Mouse (Mus musculus): ENCODE measurements around the gene Aldh1b1. TPM values are rescaled to one million over a fixed set of nuclear protein-coding genes. Genes with fewer than 3 reads are reported as not detected.

Aldh1b1 gene
- polyA plus RNA-seq, 1 experiment from 2014 or later: 33.1 TPM

GRCm38 (mm10) chr4:45815542-45815941 is 16.7 kb downstream of the Aldh1b1 start:
- Histone ChIP-seq H3K27me3 (ENCODE audit: control insufficient read depth, insufficient read depth, low read length) (peaks cover 4% of the 10 kb centered on the region), H3K27ac (ENCODE audit: low read depth, low read length) (no peak overlapping the region), H3K4me3 (ENCODE audit: low read depth, low read length) (no peak overlapping the region), H3K36me3 (ENCODE audit: control insufficient read depth, insufficient read depth, low read length) (no peaks in the 10 kb centered on the region), H3K9me3 (replicated peaks; ENCODE audit: control insufficient read depth, low read length) (no peaks in the 10 kb centered on the region), H3K4me2 (no peak overlapping the region), H3K4me1 (ENCODE audit: control insufficient read depth, insufficient read depth, low read length) (peaks cover 17% of the 10 kb centered on the region), H3K9ac (ENCODE audit: low read depth, low read length) (no peak overlapping the region)
- 39% methylated on average over 7 of the region's 7 CpGs for whole genome bisulfite sequencing (ENCODE audit: insufficient replicate concordance)
- no peak for ATAC-seq (replicated peaks; ENCODE audit: insufficient number of reproducible peaks, low FRiP score, low TSS enrichment)

- Histone ChIP-seq H3K4me1 (ENCODE audit: control insufficient read depth, insufficient read depth, low read length) (peaks cover 32% of the 10 kb centered on the region), H3K27ac (ENCODE audit: low read depth, low read length) (peak overlapping the region; percentile 94), H3K4me3 (ENCODE audit: low read depth, low read length) (peak overlapping the region; percentile 23; the same call in 1 of the 2 replicates), H3K4me2 (peak overlapping the region; percentile 68), H3K27me3 (ENCODE audit: control insufficient read depth, insufficient read depth, low read length) (peaks cover 7% of the 10 kb centered on the region), H3K9ac (ENCODE audit: low read depth, low read length) (peak overlapping the region; percentile 56), H3K9me3 (replicated peaks; ENCODE audit: control insufficient read depth, low read length) (no peaks in the 10 kb centered on the region), H3K36me3 (ENCODE audit: control insufficient read depth, insufficient read depth, low read length) (no peaks in the 10 kb centered on the region)
- no peak for ATAC-seq (replicated peaks; ENCODE audit: insufficient number of reproducible peaks, low FRiP score, low TSS enrichment)
- 15% methylated on average over 4 of the region's 4 CpGs for WGBS (ENCODE audit: insufficient replicate concordance)
Measured at GRCm38 (mm10) chr4:45818814-45819207, 20.0 kb downstream of the Aldh1b1 start.

- Histone ChIP-seq H3K27me3 (ENCODE audit: control insufficient read depth, insufficient read depth, low read length) (peaks cover 7% of the 10 kb centered on the region), H3K4me3 (ENCODE audit: low read depth, low read length) (peak overlapping the region; percentile 23), H3K4me2 (peak overlapping the region; percentile 68), H3K4me1 (ENCODE audit: control insufficient read depth, insufficient read depth, low read length) (peaks cover 35% of the 10 kb centered on the region), H3K9me3 (replicated peaks; ENCODE audit: control insufficient read depth, low read length) (no peaks in the 10 kb centered on the region), H3K9ac (ENCODE audit: low read depth, low read length) (0 out of 2 replicates have a peak overlapping the region, but pooled peaks have one; percentile 43), H3K27ac (ENCODE audit: low read depth, low read length) (peak overlapping the region; percentile 94), H3K36me3 (ENCODE audit: control insufficient read depth, insufficient read depth, low read length) (no peaks in the 10 kb centered on the region)
- ATAC-seq (replicated peaks; ENCODE audit: insufficient number of reproducible peaks, low FRiP score, low TSS enrichment): peak; percentile 86
- WGBS (ENCODE audit: insufficient replicate concordance): 1% methylated on average over 17 of the region's 17 CpGs
Measured at GRCm38 (mm10) chr4:45819208-45819931, 20.5 kb downstream of the Aldh1b1 start.

DNA sequence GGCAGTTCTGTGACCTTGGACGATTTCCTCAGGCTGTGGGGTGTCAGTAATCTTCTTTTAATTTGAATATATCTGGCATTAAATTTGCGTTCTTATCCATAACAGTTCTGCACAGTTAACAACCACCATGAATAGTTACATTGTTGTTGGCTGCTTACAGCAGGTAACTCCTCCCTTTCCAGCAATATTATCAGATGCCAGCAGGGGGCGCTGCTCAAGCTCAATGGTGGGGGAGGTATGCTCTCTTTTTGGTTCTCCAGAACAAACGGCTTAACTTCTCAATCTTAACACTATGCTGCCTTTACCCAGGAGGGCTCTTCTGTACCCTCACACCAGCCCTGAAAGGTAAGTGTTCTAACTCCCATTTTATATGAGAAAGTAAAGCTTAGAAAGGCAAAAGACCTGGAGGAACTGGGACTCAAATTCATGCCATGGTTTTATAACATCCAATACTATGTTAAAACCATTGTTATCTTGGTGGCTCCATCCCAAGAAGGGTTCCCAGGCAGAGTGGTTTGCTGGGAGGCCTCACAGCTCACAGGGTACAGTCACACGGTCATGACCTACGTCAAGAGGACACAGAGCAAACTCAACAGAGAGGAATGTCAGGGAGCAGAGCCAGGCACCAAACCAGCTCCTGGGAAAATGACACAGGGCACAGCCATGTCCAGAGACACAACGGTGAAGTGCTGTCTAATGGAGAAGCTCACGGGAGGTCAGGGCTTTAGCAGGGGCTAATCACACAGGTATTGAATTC is 21.4 kb downstream of the Aldh1b1 start:
- peaks cover 13% of the 10 kb centered on the region for H3K27me3 ChIP-seq (ENCODE audit: control insufficient read depth, insufficient read depth, low read length)
- H3K4me2 ChIP-seq: peak overlapping the region; percentile 68
- no peak overlapping the region for H3K9ac ChIP-seq (ENCODE audit: low read depth, low read length)
- WGBS (ENCODE audit: insufficient replicate concordance): 15% methylated on average over 8 of the region's 8 CpGs
- H3K4me3 ChIP-seq (ENCODE audit: low read depth, low read length): no peak overlapping the region; the same call in 1 of the 2 replicates
- no peak for ATAC-seq (replicated peaks; ENCODE audit: insufficient number of reproducible peaks, low FRiP score, low TSS enrichment)
- peaks cover 44% of the 10 kb centered on the region for H3K4me1 ChIP-seq (ENCODE audit: control insufficient read depth, insufficient read depth, low read length)
- no peaks in the 10 kb centered on the region for H3K36me3 ChIP-seq (ENCODE audit: control insufficient read depth, insufficient read depth, low read length)
- H3K9me3 ChIP-seq (replicated peaks; ENCODE audit: control insufficient read depth, low read length): no peaks in the 10 kb centered on the region
- H3K27ac ChIP-seq (ENCODE audit: low read depth, low read length): peak overlapping the region; percentile 94

DNA sequence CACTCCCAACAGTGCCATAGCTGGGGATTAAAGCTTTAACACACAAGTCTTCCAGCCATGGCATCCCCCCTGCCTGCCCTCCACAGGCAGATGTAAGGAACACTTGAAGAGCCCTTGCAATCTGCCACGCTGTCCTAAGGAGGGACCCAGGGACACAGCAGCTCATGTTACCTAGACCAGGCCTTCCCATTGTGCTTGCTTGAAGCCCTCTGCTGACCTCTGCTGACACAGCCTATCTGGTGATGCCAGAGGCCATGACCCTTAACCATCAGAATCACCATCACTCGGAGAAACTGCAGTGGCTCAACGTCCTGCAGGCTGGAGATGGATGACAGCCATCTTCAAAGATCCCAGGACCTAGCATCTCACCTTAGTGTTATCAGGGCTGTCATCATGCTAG is 23.2 kb downstream of the Aldh1b1 start:
- no peak for ATAC-seq (replicated peaks; ENCODE audit: insufficient number of reproducible peaks, low FRiP score, low TSS enrichment)
- H3K4me2 ChIP-seq: no peak overlapping the region
- peaks cover 49% of the 10 kb centered on the region for H3K4me1 ChIP-seq (ENCODE audit: control insufficient read depth, insufficient read depth, low read length)
- H3K27ac ChIP-seq (ENCODE audit: low read depth, low read length): no peak overlapping the region
- WGBS (ENCODE audit: insufficient replicate concordance): 23% methylated on average over 3 of the region's 3 CpGs
- no peak overlapping the region for H3K4me3 ChIP-seq (ENCODE audit: low read depth, low read length)
- H3K9ac ChIP-seq (ENCODE audit: low read depth, low read length): no peak overlapping the region
- no peaks in the 10 kb centered on the region for H3K9me3 ChIP-seq (replicated peaks; ENCODE audit: control insufficient read depth, low read length)
- H3K27me3 ChIP-seq (ENCODE audit: control insufficient read depth, insufficient read depth, low read length): peaks cover 28% of the 10 kb centered on the region
- H3K36me3 ChIP-seq (ENCODE audit: control insufficient read depth, insufficient read depth, low read length): no peaks in the 10 kb centered on the region

DNA sequence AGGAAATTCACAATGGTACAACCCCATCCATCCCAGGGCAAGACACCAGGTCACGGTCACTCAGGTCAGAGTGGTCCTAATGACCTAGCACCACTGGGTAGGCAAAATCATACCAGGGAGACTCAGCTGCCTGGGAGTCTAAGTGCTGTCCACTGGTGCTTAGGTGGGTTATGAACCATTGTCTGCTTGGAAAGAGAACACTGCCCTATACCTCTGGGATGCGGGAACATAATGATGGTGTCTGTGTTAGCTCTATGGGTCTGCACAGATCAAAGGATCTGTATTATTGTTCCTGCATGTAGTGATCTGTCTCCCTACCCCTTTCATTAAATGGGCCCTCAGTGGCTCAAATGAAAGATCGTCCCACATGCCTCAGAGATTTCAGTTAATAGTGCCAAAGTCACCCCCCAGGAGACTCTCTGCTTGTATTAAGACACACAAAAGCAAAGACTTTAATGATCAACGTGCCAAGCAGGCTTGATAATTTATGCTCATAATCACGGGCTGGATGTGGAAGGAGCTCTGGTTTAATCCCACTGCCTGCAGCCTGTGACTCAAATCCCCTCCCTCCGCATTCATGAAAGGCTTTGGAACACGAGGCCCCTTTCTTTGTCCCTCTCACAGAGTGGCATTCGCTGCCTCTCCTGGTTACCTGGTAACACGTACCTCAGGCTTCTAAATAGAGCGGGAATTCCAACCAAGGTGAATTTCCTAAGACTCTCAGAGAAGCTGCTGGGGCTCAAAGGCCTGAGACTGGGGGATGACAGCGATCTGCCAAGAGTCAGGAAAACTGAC is 24.2 kb downstream of the Aldh1b1 start:
- H3K4me3 ChIP-seq (ENCODE audit: low read depth, low read length): no peak overlapping the region
- 33% methylated on average over 11 of the region's 11 CpGs for WGBS (ENCODE audit: insufficient replicate concordance)
- H3K9me3 ChIP-seq (replicated peaks; ENCODE audit: control insufficient read depth, low read length): no peaks in the 10 kb centered on the region
- peaks cover 38% of the 10 kb centered on the region for H3K27me3 ChIP-seq (ENCODE audit: control insufficient read depth, insufficient read depth, low read length)
- H3K4me2 ChIP-seq: peak overlapping the region; percentile 14; the same call in 1 of the 2 replicates
- peak overlapping the region; percentile 22 for H3K27ac ChIP-seq (ENCODE audit: low read depth, low read length)
- peaks cover 49% of the 10 kb centered on the region for H3K4me1 ChIP-seq (ENCODE audit: control insufficient read depth, insufficient read depth, low read length)
- H3K9ac ChIP-seq (ENCODE audit: low read depth, low read length): peak overlapping the region; percentile 39; the same call in 1 of the 2 replicates
- H3K36me3 ChIP-seq (ENCODE audit: control insufficient read depth, insufficient read depth, low read length): no peaks in the 10 kb centered on the region
- ATAC-seq (replicated peaks; ENCODE audit: insufficient number of reproducible peaks, low FRiP score, low TSS enrichment): no peak

- Histone ChIP-seq H3K27me3 (ENCODE audit: control insufficient read depth, insufficient read depth, low read length) (peaks cover 49% of the 10 kb centered on the region), H3K4me3 (ENCODE audit: low read depth, low read length) (no peak overlapping the region), H3K9ac (ENCODE audit: low read depth, low read length) (no peak overlapping the region), H3K4me1 (ENCODE audit: control insufficient read depth, insufficient read depth, low read length) (peaks cover 46% of the 10 kb centered on the region), H3K27ac (ENCODE audit: low read depth, low read length) (peak overlapping the region; percentile 43; the same call in 1 of the 2 replicates), H3K9me3 (replicated peaks; ENCODE audit: control insufficient read depth, low read length) (no peaks in the 10 kb centered on the region), H3K36me3 (ENCODE audit: control insufficient read depth, insufficient read depth, low read length) (no peaks in the 10 kb centered on the region), H3K4me2 (peak overlapping the region; percentile 52)
- WGBS (ENCODE audit: insufficient replicate concordance): 8% methylated on average over 10 of the region's 10 CpGs
- ATAC-seq (replicated peaks; ENCODE audit: insufficient number of reproducible peaks, low FRiP score, low TSS enrichment): no peak
Measured at GRCm38 (mm10) chr4:45824049-45824760, 25.4 kb downstream of the Aldh1b1 start.

All from heart, embryonic 11.5 days (tissue).